Mouse (Mus musculus) liver, embryonic 14 days (tissue): ENCODE data around the gene Krt34. TPM values are rescaled to one million over a fixed set of nuclear protein-coding genes. Genes with fewer than 3 reads are reported as not detected.

Experiments
- polyA plus RNA-seq: library from polyadenylated mRNA; depleted of rRNA; stranded (reverse); fragments of >200 nt; gene quantifications from 2 replicates; pipeline ENCODE4 v1.2.3, GENCODE M21; 2012; rRNA removed

The Krt34 gene
- not detected in 2 replicates for polyA plus RNA-seq

DNA sequence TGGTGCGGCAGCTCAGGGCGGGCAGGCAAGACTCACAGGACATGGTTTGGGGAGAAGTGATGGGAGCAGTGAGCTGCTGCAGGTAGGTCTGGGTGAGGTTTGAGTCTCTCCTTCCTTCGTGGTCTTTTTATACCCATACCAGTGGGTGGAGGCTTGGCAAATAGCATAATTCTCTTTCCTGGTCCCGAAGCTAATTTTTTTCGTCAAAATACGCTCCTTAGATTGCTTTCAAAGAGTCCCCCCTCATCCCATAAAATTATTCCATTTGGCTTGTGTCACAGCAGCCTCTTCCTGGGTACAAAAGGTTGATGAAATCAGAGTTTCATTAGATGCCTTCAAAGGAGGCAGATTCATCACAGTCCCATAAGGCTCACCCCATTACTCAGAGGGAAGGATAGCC lies at the start of gene Krt34:
Gene Krt34, minus strand, starts transcription at position 101 of the 400 bp plus-strand sequence.

GRCm38 (mm10) chr11:100087861-100088260 lies 46.5 kb upstream of the Krt34 start, which contains the start of gene Krt32:
Krt32 (minus strand) TSS chr11:100088226.

DNA sequence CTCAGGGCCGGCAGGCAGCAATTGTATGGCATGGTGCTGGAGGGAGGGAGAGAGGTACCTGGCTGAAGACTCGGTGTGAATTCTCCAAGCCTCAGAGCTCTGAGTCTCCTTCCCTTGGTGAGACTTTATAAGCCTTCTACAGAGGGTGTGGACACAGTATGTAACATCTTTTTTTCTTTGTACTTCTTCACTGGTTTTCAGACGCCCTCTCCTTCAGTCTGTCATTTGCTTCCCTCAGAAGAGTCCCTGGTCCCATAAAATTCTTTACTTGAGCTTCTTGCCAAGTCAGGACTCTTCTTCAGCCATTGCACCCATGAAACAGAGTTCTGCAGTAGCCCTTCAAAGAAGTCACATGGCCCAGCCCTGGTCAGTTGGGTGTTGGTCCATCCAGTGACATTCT lies 9.1 kb upstream of the Krt34 start, which contains the start of gene Krt31:
Gene Krt31, minus strand, starts transcription at position 101 of the 400 bp plus-strand sequence.

GRCm38 (mm10) chr11:100029768-100030167 lies 11.6 kb downstream of the Krt34 start, which contains the start of gene Krt33b:
Krt33b (minus strand) TSS chr11:100029868.

DNA sequence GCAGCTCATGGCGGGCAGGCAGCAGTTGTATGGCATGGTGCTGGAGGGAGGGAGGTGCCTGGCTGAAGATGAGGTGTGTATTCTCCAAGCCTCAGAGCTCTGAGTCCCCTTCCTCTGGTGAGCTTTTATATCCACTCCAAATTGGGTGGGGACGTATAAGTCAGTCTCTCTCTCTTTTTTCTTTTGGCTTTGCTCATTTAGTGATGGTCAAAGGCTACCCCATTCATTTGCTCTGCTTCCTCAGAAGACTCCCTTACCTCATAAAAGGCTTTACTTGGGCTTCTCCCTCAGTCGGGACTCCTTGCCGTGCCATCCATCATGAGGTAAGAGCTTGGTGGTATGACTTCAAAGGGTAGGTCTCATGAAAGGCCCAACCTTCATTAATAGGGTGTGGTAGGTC lies 25.2 kb downstream of the Krt34 start, which contains the start of gene Krt33a:
Gene Krt33a, minus strand, starts transcription at position 101 of the 400 bp plus-strand sequence.

DNA sequence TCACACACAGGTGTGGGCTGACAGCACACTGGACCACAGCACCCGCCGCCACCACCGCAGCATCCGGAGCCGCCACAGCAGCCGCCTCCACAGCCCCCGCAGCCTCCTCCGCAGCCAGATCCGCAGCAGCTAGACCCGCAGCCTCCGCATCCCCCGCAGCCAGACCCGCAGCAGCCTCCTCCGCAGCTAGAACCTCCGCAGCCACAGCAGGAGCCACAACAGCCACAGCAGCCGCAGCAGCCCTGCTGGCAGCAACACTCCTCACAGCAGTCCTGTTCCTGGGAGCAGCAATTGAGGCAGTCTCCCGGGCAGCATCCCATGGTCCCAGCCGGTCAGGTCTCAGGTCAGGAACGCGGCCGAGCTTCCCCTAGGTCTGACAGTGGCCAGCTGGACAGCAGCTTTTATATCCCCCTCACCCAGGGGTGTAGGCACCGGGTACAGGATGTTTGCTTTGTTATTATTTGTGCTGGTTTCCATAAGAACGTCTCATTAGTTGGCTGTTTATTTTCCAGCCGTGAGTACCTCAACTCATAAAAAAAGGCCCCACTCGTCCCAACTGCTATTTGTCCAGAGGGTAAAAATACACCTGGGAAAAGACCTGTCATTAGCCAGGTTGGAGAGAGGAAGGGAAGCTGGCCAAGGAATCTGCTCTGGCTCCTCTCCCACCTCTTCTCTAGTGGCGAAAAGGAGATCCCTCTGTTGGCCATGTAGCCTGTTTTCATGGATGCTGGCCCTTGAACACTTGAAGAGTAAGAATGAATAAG lies 47.6 kb downstream of the Krt34 start, which contains the start of gene Krtap17-1:
Gene Krtap17-1, minus strand, starts transcription at position 375 of the 764 bp plus-strand sequence.

Other genes starting within 250 kb of the Krt34 start
- not detected in 2 replicates for gene Gm11596, start 248.1 kb downstream of the Krt34 start, polyA plus RNA-seq
- gene Gm11569, start 242.6 kb downstream of the Krt34 start, polyA plus RNA-seq: not detected in 2 replicates
- not detected in 2 replicates for gene Gm11554, start 237.1 kb downstream of the Krt34 start, polyA plus RNA-seq
- gene Krtap4-13, start 231.7 kb downstream of the Krt34 start, polyA plus RNA-seq: not detected in 2 replicates
- gene Gm11564, start 225.9 kb downstream of the Krt34 start, polyA plus RNA-seq: not detected in 2 replicates
- not detected in 2 replicates for gene 2300003K06Rik, start 203.5 kb downstream of the Krt34 start, polyA plus RNA-seq
- 0.09 and 0.10 TPM in 2 replicates for gene Krtap4-16, start 189.9 kb downstream of the Krt34 start, polyA plus RNA-seq
- gene Gm11568, start 183.6 kb downstream of the Krt34 start, polyA plus RNA-seq: not detected in 2 replicates
- gene Gm11559, start 177.1 kb downstream of the Krt34 start, polyA plus RNA-seq: not detected in 2 replicates
- gene Krtap9-1, start 168.2 kb downstream of the Krt34 start, polyA plus RNA-seq: not detected in 2 replicates
- not detected in 2 replicates for gene Gm11567, start 162.4 kb downstream of the Krt34 start, polyA plus RNA-seq
- not detected in 2 replicates for gene Krtap31-1, start 133.6 kb downstream of the Krt34 start, polyA plus RNA-seq
- gene Gm11565, start 126.8 kb downstream of the Krt34 start, polyA plus RNA-seq: not detected in 2 replicates
- not detected in 2 replicates for gene Krtap31-2, start 105.3 kb downstream of the Krt34 start, polyA plus RNA-seq
- not detected in 2 replicates for gene Krtap9-5, start 93.1 kb downstream of the Krt34 start, polyA plus RNA-seq
- gene Krtap29-1, start 62.5 kb downstream of the Krt34 start, polyA plus RNA-seq: not detected in 2 replicates
- gene Krtap16-1, start 55.0 kb downstream of the Krt34 start, polyA plus RNA-seq: not detected in 2 replicates
- not detected in 2 replicates for gene Krtap17-1, start 47.6 kb downstream of the Krt34 start, polyA plus RNA-seq
- gene Krt33a, start 25.3 kb downstream of the Krt34 start, polyA plus RNA-seq: not detected in 2 replicates
- not detected in 2 replicates for gene Krt33b, start 11.7 kb downstream of the Krt34 start, polyA plus RNA-seq
- gene Krt31, start 9.0 kb upstream of the Krt34 start, polyA plus RNA-seq: not detected in 2 replicates
- gene Krt32, start 46.7 kb upstream of the Krt34 start, polyA plus RNA-seq: not detected in 2 replicates
- gene Krt35, start 54.7 kb upstream of the Krt34 start, polyA plus RNA-seq: not detected in 2 replicates
- gene Krt36, start 64.1 kb upstream of the Krt34 start, polyA plus RNA-seq: not detected in 2 replicates
- 0.03 TPM in 1 of 2 replicates, not detected in the other for gene Krt13, start 80.0 kb upstream of the Krt34 start, polyA plus RNA-seq
- 0.07 and 0.50 TPM in 2 replicates for gene Krt15, start 94.4 kb upstream of the Krt34 start, polyA plus RNA-seq
- 1.4 and 4.5 TPM in 2 replicates for gene Krt19, start 107.1 kb upstream of the Krt34 start, polyA plus RNA-seq
- gene Krt9, start 151.7 kb upstream of the Krt34 start, polyA plus RNA-seq: not detected in 2 replicates
- 0.17 and 0.45 TPM in 2 replicates for gene Krt14, start 166.0 kb upstream of the Krt34 start, polyA plus RNA-seq
- gene Krt16, start 207.3 kb upstream of the Krt34 start, polyA plus RNA-seq: not detected in 2 replicates
- 0.05 and 0.21 TPM in 2 replicates for gene Krt17, start 219.5 kb upstream of the Krt34 start, polyA plus RNA-seq
- gene Krt42, start 228.3 kb upstream of the Krt34 start, polyA plus RNA-seq: not detected in 2 replicates